Mouse (Mus musculus): ENCODE measurements at regions not wholly inside any gene's neighbourhood (a gene's known extent, or its start where the extent isn't known, plus 50 kb on each side); places are given as distances from the start of the nearest gene placed in this dataset.

DNA sequence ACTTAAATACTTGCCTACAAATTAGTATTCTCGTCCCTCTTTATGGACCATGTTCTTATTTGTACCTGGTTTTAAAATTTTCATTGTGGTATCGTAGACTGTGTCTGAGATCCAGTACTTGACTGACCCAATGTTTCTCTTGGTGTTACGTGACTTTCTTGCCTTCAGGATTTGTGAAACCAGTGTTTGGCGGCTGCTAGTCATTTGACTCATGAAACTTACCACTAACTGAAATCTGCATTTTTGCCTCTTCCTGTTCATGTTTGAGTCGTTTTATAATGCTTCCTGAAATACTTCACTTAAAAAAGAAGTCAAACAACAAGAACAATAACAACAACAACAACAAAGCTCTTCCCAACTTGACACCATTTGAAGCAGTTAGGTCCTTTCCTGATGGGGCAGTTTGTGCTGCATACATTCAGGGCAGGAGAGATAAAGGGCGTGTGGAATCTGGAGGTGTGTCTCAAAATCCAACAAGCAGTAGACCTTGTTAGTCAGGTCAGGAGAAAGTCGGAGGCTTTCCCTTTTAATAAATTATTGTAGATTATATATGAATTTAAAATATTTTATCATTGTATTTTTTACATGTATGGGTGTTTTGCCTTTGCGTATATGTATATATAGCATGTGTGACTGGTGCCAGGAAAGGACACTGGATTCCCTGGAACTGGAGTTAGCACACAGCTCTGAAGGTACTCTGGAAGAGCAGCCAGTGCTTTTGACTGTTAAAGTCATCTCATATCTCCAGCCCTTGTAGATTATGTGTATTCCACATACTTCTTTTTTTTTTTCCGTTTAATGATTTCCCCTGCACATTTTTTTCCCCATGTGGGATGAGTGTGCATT is 80.8 kb upstream of the Cdkn2b start:
- peaks cover 12% of the 10 kb centered on the region for H3K4me1 ChIP-seq (ENCODE audit: control insufficient read depth, insufficient read depth, low read length)
- TF ChIP-seq CTCF (IDR thresholded peaks at IDR 0.05; ENCODE audit: low read depth, low read length) (no peak), POLR2A (IDR thresholded peaks at IDR 0.05; ENCODE audit: borderline replicate concordance, low read depth, low read length) (no peak)
- H3K27ac ChIP-seq (ENCODE audit: insufficient read depth, low read depth, low read length) = no peak overlapping the region
- H3K4me3 ChIP-seq (ENCODE audit: insufficient read depth, low read length) = no peak overlapping the region

DNA sequence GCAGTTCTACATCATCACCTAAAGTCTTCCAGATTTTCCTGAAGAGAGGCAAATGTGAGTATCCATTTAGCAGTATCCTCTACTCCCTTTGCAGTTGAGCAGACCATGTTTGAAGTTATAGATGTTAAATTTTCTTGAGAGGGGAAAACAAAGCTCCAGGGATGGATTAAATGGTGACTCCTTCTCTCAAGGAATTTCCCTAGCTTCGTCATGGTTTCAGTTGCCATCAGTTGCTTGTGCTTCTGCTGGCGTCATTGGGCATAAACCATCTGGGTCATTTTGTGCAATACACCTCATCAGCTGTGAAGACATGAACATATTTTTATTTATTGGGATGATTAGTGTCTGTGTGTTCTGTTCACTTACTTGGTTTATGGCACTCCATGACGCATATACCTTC is 72.7 kb upstream of the Cdkn2b start:
- no peak overlapping the region for H3K4me3 ChIP-seq (ENCODE audit: insufficient read depth, low read length)
- H3K27ac ChIP-seq (ENCODE audit: insufficient read depth, low read depth, low read length) = no peak overlapping the region
- H3K4me1 ChIP-seq (ENCODE audit: control insufficient read depth, insufficient read depth, low read length) = peaks cover 23% of the 10 kb centered on the region
- TF ChIP-seq POLR2A (IDR thresholded peaks at IDR 0.05; ENCODE audit: borderline replicate concordance, low read depth, low read length) (no peak), CTCF (IDR thresholded peaks at IDR 0.05; ENCODE audit: low read depth, low read length) (no peak)

DNA sequence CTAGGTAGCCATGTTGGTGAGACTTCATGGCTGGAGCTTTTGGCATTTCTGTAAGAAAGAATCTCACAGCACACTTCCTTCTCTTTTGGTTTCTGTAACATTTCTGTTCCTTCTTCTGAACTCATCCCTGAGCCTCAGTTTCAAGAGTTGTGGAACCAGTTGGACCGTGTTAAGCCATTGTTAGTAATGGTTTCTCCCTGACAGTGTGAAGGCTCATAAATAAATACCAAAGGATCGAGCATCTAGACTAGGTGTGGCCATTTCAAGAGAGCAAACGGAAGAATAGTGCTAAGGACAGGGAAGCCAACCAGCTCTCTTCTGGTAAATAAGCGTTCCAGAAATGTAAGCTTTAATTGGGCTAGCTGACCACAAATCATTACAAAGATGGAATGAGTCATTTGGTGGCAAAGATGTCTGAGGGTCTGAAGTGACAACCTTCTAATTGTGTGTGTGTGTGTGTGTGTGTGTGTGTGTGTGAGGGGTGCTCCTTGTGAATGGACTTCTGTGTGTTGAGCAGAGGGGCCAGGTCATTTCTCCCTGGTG is 71.7 kb upstream of the Cdkn2b start:
- no peak for TF ChIP-seq POLR2A (IDR thresholded peaks at IDR 0.05; ENCODE audit: borderline replicate concordance, low read depth, low read length)
- TF ChIP-seq CTCF (IDR thresholded peaks at IDR 0.05; ENCODE audit: low read depth, low read length) = no peak
- Histone ChIP-seq H3K4me1 (ENCODE audit: control insufficient read depth, insufficient read depth, low read length) (peaks cover 23% of the 10 kb centered on the region), H3K4me3 (ENCODE audit: insufficient read depth, low read length) (no peak overlapping the region), H3K27ac (ENCODE audit: insufficient read depth, low read depth, low read length) (peak overlapping the region; percentile 52)

DNA sequence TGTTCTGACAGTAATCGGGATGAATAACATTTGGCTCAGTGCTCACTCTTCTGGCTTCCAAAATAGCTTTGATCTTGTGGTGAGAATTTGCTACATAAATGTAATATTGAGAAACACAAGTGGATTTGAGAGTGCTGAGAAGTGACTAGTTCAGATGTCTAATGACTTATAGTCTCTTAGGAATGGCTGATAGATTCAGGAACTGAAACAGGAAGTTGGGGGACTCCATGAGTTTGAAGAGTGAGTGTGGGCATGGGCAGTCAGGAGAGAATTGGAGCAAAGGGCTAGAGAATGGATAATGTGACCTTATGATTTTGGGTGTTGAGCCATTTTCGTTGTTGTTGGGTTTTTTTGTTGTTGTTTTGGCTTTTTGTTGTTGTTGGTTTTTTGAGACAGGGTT is 70.9 kb upstream of the Cdkn2b start:
- peak overlapping the region; percentile 53 for H3K27ac ChIP-seq (ENCODE audit: insufficient read depth, low read depth, low read length)
- no peak overlapping the region for H3K4me3 ChIP-seq (ENCODE audit: insufficient read depth, low read length)
- H3K4me1 ChIP-seq (ENCODE audit: control insufficient read depth, insufficient read depth, low read length) = peaks cover 19% of the 10 kb centered on the region
- TF ChIP-seq CTCF (IDR thresholded peaks at IDR 0.05; ENCODE audit: low read depth, low read length) (no peak), POLR2A (IDR thresholded peaks at IDR 0.05; ENCODE audit: borderline replicate concordance, low read depth, low read length) (no peak)

DNA sequence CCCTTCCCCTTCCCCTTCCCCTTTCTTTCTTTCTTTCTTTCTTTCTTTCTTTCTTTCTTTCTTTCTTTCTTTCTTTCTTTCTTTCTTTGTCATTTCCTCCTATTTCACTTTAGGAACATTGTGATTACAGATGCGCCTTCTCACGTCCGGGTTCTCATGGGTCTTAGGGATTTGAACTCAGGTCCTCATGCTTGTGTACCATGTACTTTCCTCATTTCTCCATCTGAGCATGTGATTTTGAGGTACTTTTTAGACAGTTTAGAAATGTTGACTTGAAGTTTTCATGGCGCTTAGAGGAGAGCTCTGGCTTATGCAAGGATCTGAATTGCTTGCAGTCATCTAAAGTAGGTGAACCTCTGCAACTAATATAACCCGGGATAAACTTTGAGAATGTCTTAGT is 70.2 kb upstream of the Cdkn2b start:
- Histone ChIP-seq H3K4me3 (ENCODE audit: insufficient read depth, low read length) (no peak overlapping the region), H3K4me1 (ENCODE audit: control insufficient read depth, insufficient read depth, low read length) (peaks cover 18% of the 10 kb centered on the region), H3K27ac (ENCODE audit: insufficient read depth, low read depth, low read length) (peak overlapping the region; percentile 9; the same call in 1 of the 2 replicates)
- no peak for TF ChIP-seq CTCF (IDR thresholded peaks at IDR 0.05; ENCODE audit: low read depth, low read length)

- H3K4me1 ChIP-seq (ENCODE audit: control insufficient read depth, insufficient read depth, low read length) = peaks cover 18% of the 10 kb centered on the region
- TF ChIP-seq POLR2A (IDR thresholded peaks at IDR 0.05; ENCODE audit: borderline replicate concordance, low read depth, low read length) (no peak), CTCF (IDR thresholded peaks at IDR 0.05; ENCODE audit: low read depth, low read length) (no peak)
- no peak overlapping the region for H3K4me3 ChIP-seq (ENCODE audit: insufficient read depth, low read length)
- H3K27ac ChIP-seq (ENCODE audit: insufficient read depth, low read depth, low read length) = no peak overlapping the region
Measured at GRCm38 (mm10) chr4:89380330-89380945, 69.6 kb upstream of the Cdkn2b start.

DNA sequence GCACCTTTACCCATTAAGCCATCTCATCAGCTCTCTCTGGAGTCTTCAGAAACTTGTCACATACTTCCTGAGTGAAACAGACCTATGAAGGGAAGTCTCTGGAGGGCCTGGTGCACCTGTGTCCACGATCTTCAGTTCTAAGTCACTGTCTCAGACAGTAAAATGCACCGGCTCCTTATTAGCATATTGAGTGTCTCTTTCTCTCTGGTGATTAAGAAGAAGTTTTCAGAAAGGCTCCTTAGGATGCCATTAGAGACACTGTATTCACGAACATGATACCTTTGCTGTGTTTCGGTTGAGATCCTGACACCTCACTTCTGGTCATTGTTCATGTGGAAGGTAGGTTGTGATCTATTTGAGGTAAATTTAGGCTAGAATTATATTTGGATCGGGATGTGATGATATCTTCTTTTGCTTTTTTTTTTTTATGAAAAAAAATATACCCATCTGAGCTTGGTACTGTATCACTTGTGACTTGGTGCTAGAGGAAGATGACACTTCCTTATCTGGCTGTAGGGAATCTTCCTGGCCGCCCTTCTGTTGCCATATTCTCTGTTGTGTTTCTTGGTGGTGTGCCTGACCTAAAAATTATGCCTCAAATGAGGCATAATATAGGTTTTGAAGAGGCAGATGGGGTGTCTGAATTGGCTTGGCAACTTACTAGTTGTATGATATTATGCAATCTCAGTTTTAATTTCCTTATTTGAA is 68.9 kb upstream of the Cdkn2b start:
- H3K4me3 ChIP-seq (ENCODE audit: insufficient read depth, low read length) = no peak overlapping the region
- H3K27ac ChIP-seq (ENCODE audit: insufficient read depth, low read depth, low read length) = no peak overlapping the region

GRCm38 (mm10) chr4:89372631-89373030 is 61.8 kb upstream of the Cdkn2b start:
- H3K4me1 ChIP-seq (ENCODE audit: control insufficient read depth, insufficient read depth, low read length) = peaks cover 17% of the 10 kb centered on the region
- H3K4me3 ChIP-seq (ENCODE audit: insufficient read depth, low read length) = no peak overlapping the region
- H3K27ac ChIP-seq (ENCODE audit: insufficient read depth, low read depth, low read length) = no peak overlapping the region; the same call in 1 of the 2 replicates
- TF ChIP-seq POLR2A (IDR thresholded peaks at IDR 0.05; ENCODE audit: borderline replicate concordance, low read depth, low read length) (no peak), CTCF (IDR thresholded peaks at IDR 0.05; ENCODE audit: low read depth, low read length) (no peak)

More for the DNA sequence above, 68.9 kb upstream of the Cdkn2b start:
- no peak for TF ChIP-seq CTCF (IDR thresholded peaks at IDR 0.05; ENCODE audit: low read depth, low read length)
- TF ChIP-seq POLR2A (IDR thresholded peaks at IDR 0.05; ENCODE audit: borderline replicate concordance, low read depth, low read length) = no peak
- peaks cover 18% of the 10 kb centered on the region for H3K4me1 ChIP-seq (ENCODE audit: control insufficient read depth, insufficient read depth, low read length)

DNA sequence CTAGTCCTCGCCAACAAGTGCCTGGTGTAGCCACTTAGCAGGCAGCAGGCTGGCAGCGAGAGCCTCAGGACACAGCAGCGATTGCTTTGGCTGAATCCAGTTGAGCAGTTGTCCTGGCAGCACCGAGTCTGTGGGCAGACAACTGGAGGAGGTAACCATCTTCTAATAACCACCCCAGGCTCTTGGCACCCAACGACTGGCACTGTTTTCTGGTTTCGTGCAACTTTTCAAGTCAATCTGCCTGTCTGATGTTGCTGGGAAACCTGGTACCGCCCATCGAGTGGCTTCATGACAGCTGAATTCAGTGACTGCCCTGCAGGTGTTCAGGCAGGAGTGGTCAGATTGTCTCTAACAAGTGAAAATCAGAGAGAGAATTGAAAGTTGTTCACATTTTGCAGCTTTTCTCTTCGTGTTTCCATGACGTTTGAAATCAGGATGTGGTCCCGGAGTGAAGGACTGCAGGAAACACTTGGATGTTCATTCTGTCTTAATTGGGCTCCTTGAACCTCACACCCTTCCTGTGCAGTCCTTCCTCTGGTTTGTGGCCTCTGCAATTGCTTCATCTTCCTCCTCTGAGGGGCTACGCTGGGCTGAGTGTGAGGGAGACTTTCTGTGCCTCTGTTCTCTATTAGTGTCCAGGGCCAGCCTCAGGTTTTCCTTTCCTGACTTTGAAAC is 58.1 kb upstream of the Cdkn2b start:
- peak overlapping the region; percentile 0 for H3K4me3 ChIP-seq (ENCODE audit: insufficient read depth, low read length)
- no peak for TF ChIP-seq POLR2A (IDR thresholded peaks at IDR 0.05; ENCODE audit: borderline replicate concordance, low read depth, low read length)
- TF ChIP-seq CTCF (IDR thresholded peaks at IDR 0.05; ENCODE audit: low read depth, low read length) = no peak

More for the DNA sequence above, 58.1 kb upstream of the Cdkn2b start:
- no peak overlapping the region for H3K27ac ChIP-seq (ENCODE audit: insufficient read depth, low read depth, low read length)
- peaks cover 25% of the 10 kb centered on the region for H3K4me1 ChIP-seq (ENCODE audit: control insufficient read depth, insufficient read depth, low read length)
